Mouse (Mus musculus) forebrain, embryonic 15.5 days (tissue): ENCODE data around the gene Sec31b. TPM values are rescaled to one million over a fixed set of nuclear protein-coding genes. Genes with fewer than 3 reads are reported as not detected.

Experiments
- ATAC-seq: fragments of 200-750 bp; cut with Nextera tagmentation; replicated peaks from 2 replicates; pipeline ENCODE4 v1.8.0; 2017; ENCODE audit warnings: mild to moderate bottlenecking, moderate TSS enrichment, moderate library complexity
- H3K27ac ChIP-seq: fragments of 300-500 bp; sonication (generic); replicated peaks from 2 replicates; pipeline ENCODE4 v1.5.1; 2015; ENCODE audit warnings: mild to moderate bottlenecking, inconsistent platforms
- H3K27me3 ChIP-seq: fragments of 300-500 bp; sonication (generic); 2 replicates; pipeline ENCODE4 v1.6.1; 2015; ENCODE audit warnings: inconsistent platforms
- H3K36me3 ChIP-seq: fragments of 300-500 bp; sonication (generic); 2 replicates; pipeline ENCODE4 v1.6.1; 2015; ENCODE audit warnings: mild to moderate bottlenecking, inconsistent platforms
- H3K4me1 ChIP-seq: fragments of 300-500 bp; sonication (generic); 2 replicates; pipeline ENCODE4 v1.6.1; 2015; ENCODE audit warnings: inconsistent platforms
- H3K4me2 ChIP-seq: fragments of 300-500 bp; sonication (generic); replicated peaks from 2 replicates; pipeline ENCODE4 v1.6.1; 2015; ENCODE audit warnings: mild to moderate bottlenecking, inconsistent platforms
- H3K4me3 ChIP-seq: fragments of 300-500 bp; sonication (generic); 2 replicates; pipeline ENCODE4 v1.5.1; 2015; ENCODE audit warnings: mild to moderate bottlenecking, inconsistent platforms
- H3K9ac ChIP-seq: fragments of 300-500 bp; sonication (generic); replicated peaks from 2 replicates; pipeline ENCODE4 v1.6.1; 2015; ENCODE audit warnings: mild to moderate bottlenecking, inconsistent platforms
- H3K9me3 ChIP-seq: fragments of 300-500 bp; sonication (generic); 2 replicates; pipeline ENCODE4 v1.6.1; 2016; ENCODE audit warnings: inconsistent platforms
- WGBS: fragments of 180-500 bp; shearing (Covaris S2); methylation state at CpG from one replicate; pipeline ENCODE4 v1.1.7; 2015; ENCODE audit warnings: mixed read lengths; 5-methylcytosine and 5-hydroxymethylcytosine counted together
- polyA plus RNA-seq: library from polyadenylated mRNA; unstranded; fragments of >200 nt; fragmentation: Nextera tagmentation; extraction: Ambion mirVana; gene quantifications from 2 replicates; pipeline ENCODE4 v1.2.1, GENCODE M21; 2015

Sec31b gene
- polyA plus RNA-seq, 1 experiment from 2014 or later = 0.08 TPM

GRCm38 (mm10) chr19:44525551-44526205 is 20.0 kb downstream of the Sec31b start:
- Histone ChIP-seq H3K27ac (no peak overlapping the region), H3K4me3 (no peak overlapping the region), H3K4me1 (no peaks in the 10 kb centered on the region), H3K9ac (no peak overlapping the region), H3K36me3 (no peaks in the 10 kb centered on the region), H3K4me2 (no peak overlapping the region), H3K9me3 (no peaks in the 10 kb centered on the region), H3K27me3 (peaks cover 35% of the 10 kb centered on the region)
- no peak for ATAC-seq
- 84% methylated on average over 9 of the region's 9 CpGs for WGBS

- 32% methylated on average over 7 of the region's 7 CpGs for WGBS
- peaks cover 84% of the 10 kb centered on the region for H3K27me3 ChIP-seq
- no peak overlapping the region for H3K9ac ChIP-seq
Observed at GRCm38 (mm10) chr19:44519152-44519551, 26.5 kb downstream of the Sec31b start.

GRCm38 (mm10) chr19:44517996-44518768 is 27.5 kb downstream of the Sec31b start:
- 40% methylated on average over 12 of the region's 12 CpGs for WGBS
- H3K27ac ChIP-seq = no peak overlapping the region
- H3K4me2 ChIP-seq = no peak overlapping the region
- H3K9me3 ChIP-seq = no peaks in the 10 kb centered on the region
- H3K4me1 ChIP-seq = peaks cover 12% of the 10 kb centered on the region
- H3K4me3 ChIP-seq = no peak overlapping the region
- H3K9ac ChIP-seq = no peak overlapping the region
- no peak for ATAC-seq
- peaks cover 85% of the 10 kb centered on the region for H3K27me3 ChIP-seq
- no peaks in the 10 kb centered on the region for H3K36me3 ChIP-seq

More at GRCm38 (mm10) chr19:44519152-44519551, 26.5 kb downstream of the Sec31b start:
- no peak for ATAC-seq
- Histone ChIP-seq H3K27ac (no peak overlapping the region), H3K9me3 (no peaks in the 10 kb centered on the region), H3K4me2 (no peak overlapping the region), H3K36me3 (no peaks in the 10 kb centered on the region), H3K4me1 (peaks cover 11% of the 10 kb centered on the region), H3K4me3 (no peak overlapping the region)

GRCm38 (mm10) chr19:44515769-44516168 is 29.9 kb downstream of the Sec31b start:
- H3K36me3 ChIP-seq = no peaks in the 10 kb centered on the region
- H3K27ac ChIP-seq = no peak overlapping the region
- H3K4me3 ChIP-seq = no peak overlapping the region
- H3K27me3 ChIP-seq = peaks cover 95% of the 10 kb centered on the region
- H3K9me3 ChIP-seq = no peaks in the 10 kb centered on the region
- WGBS = 24% methylated on average over 6 of the region's 6 CpGs
- H3K9ac ChIP-seq = no peak overlapping the region
- H3K4me2 ChIP-seq = no peak overlapping the region
- ATAC-seq = no peak
- peaks cover 27% of the 10 kb centered on the region for H3K4me1 ChIP-seq

- Histone ChIP-seq H3K4me1 (peaks cover 29% of the 10 kb centered on the region), H3K36me3 (no peaks in the 10 kb centered on the region), H3K4me2 (no peak overlapping the region), H3K27ac (no peak overlapping the region), H3K9ac (no peak overlapping the region), H3K4me3 (no peak overlapping the region), H3K9me3 (no peaks in the 10 kb centered on the region), H3K27me3 (peaks cover 97% of the 10 kb centered on the region)
- 2% methylated on average over 14 of the region's 14 CpGs for WGBS
- ATAC-seq = peak; percentile 88
Observed at GRCm38 (mm10) chr19:44514521-44515451, 30.9 kb downstream of the Sec31b start.

- Histone ChIP-seq H3K4me3 (no peak overlapping the region), H3K27me3 (peaks cover 97% of the 10 kb centered on the region), H3K4me1 (peaks cover 29% of the 10 kb centered on the region), H3K27ac (no peak overlapping the region), H3K36me3 (no peaks in the 10 kb centered on the region), H3K9me3 (no peaks in the 10 kb centered on the region), H3K4me2 (no peak overlapping the region), H3K9ac (no peak overlapping the region)
- WGBS = 7% methylated on average over 7 of the region's 7 CpGs
- ATAC-seq = no peak
Observed at GRCm38 (mm10) chr19:44513921-44514482, 31.7 kb downstream of the Sec31b start.

- H3K4me3 ChIP-seq = no peak overlapping the region
- ATAC-seq = no peak
- no peak overlapping the region for H3K4me2 ChIP-seq
- no peaks in the 10 kb centered on the region for H3K36me3 ChIP-seq
- H3K27me3 ChIP-seq = peaks cover 95% of the 10 kb centered on the region
- no peak overlapping the region for H3K27ac ChIP-seq
- 7% methylated on average over 11 of the region's 11 CpGs for WGBS
- H3K9me3 ChIP-seq = no peaks in the 10 kb centered on the region
- H3K9ac ChIP-seq = no peak overlapping the region
- peaks cover 29% of the 10 kb centered on the region for H3K4me1 ChIP-seq
Observed at GRCm38 (mm10) chr19:44513054-44513833, 32.4 kb downstream of the Sec31b start.

GRCm38 (mm10) chr19:44512601-44513000 is 33.1 kb downstream of the Sec31b start:
- no peaks in the 10 kb centered on the region for H3K9me3 ChIP-seq
- H3K27me3 ChIP-seq = peaks cover 92% of the 10 kb centered on the region
- peaks cover 29% of the 10 kb centered on the region for H3K4me1 ChIP-seq
- no peak overlapping the region for H3K27ac ChIP-seq
- H3K36me3 ChIP-seq = no peaks in the 10 kb centered on the region
- no peak overlapping the region for H3K9ac ChIP-seq
- WGBS = 9% methylated on average over 5 of the region's 5 CpGs
- no peak overlapping the region for H3K4me2 ChIP-seq
- no peak for ATAC-seq
- no peak overlapping the region for H3K4me3 ChIP-seq

GRCm38 (mm10) chr19:44511451-44512231 is 34.0 kb downstream of the Sec31b start:
- ATAC-seq = no peak
- H3K4me1 ChIP-seq = peaks cover 29% of the 10 kb centered on the region
- H3K9me3 ChIP-seq = no peaks in the 10 kb centered on the region
- peak overlapping the region; percentile 37 for H3K4me3 ChIP-seq
- WGBS = under 1% methylated on average over 61 of the region's 66 CpGs
- peak overlapping the region; percentile 62 for H3K4me2 ChIP-seq
- H3K36me3 ChIP-seq = no peaks in the 10 kb centered on the region
- H3K27me3 ChIP-seq = peaks cover 92% of the 10 kb centered on the region
- H3K27ac ChIP-seq = no peak overlapping the region
- H3K9ac ChIP-seq = peak overlapping the region; percentile 29; the same call in 1 of the 2 replicates

GRCm38 (mm10) chr19:44510534-44511175 is 35.0 kb downstream of the Sec31b start:
- no peak overlapping the region; the same call in 1 of the 2 replicates for H3K4me2 ChIP-seq
- WGBS = 5% methylated on average over 12 of the region's 12 CpGs
- H3K27ac ChIP-seq = no peak overlapping the region
- H3K9ac ChIP-seq = no peak overlapping the region
- peaks cover 88% of the 10 kb centered on the region for H3K27me3 ChIP-seq
- H3K4me1 ChIP-seq = peaks cover 29% of the 10 kb centered on the region
- ATAC-seq = no peak
- H3K4me3 ChIP-seq = peak overlapping the region; percentile 37
- no peaks in the 10 kb centered on the region for H3K9me3 ChIP-seq
- H3K36me3 ChIP-seq = no peaks in the 10 kb centered on the region
